Mouse (Mus musculus) myocyte (in vitro differentiated cells): ENCODE data around the gene Ntrk3.

Experiments
- CEBPB ChIP-seq: IDR thresholded peaks from 2 replicates; pipeline ENCODE4 v1.6.1; 2011; ENCODE audit warnings: mild to moderate bottlenecking, moderate library complexity; ENCODE audit not compliant: poor library complexity, insufficient read depth, severe bottlenecking
- E2F4 ChIP-seq: IDR thresholded peaks from one replicate; pipeline ENCODE4 v1.6.1; 2011; ENCODE audit warnings: mild to moderate bottlenecking, control low read depth, moderate library complexity; ENCODE audit not compliant: insufficient read depth
- MAX ChIP-seq: IDR thresholded peaks from one replicate; pipeline ENCODE4 v1.6.1; 2011; ENCODE audit warnings: low read depth, mild to moderate bottlenecking, control low read depth
- POLR2A ChIP-seq: IDR thresholded peaks from one replicate; pipeline ENCODE4 v1.6.1; 2011; ENCODE audit warnings: low read depth, mild to moderate bottlenecking, control low read depth, moderate library complexity; ENCODE audit not compliant: insufficient read length
- USF1 ChIP-seq: IDR thresholded peaks from one replicate; pipeline ENCODE4 v1.6.1; 2011; ENCODE audit warnings: low read depth, mild to moderate bottlenecking, control low read depth, moderate library complexity

GRCm38 (mm10) chr7:78462605-78463004 is 275.2 kb downstream of the Ntrk3 start:
- TF ChIP-seq E2F4 (no peak), POLR2A (no peak), CEBPB (no peak), MAX (no peak), USF1 (no peak)
